Mouse (Mus musculus) spleen, embryonic (tissue): ENCODE results near the gene Rtn4rl1.

Experiments used
- CTCF ChIA-PET: fragments of 350-600 bp; sonication (Branson Sonifier 250); formaldehyde crosslinking; loops from one replicate; lab custom pipeline; 2022; lab: Charles Lee

The Rtn4rl1 gene

GRCm38 (mm10) chr11:75245372-75246330 is 52.1 kb downstream of the Rtn4rl1 start:
- CTCF ChIA-PET, result no interaction called here

GRCm38 (mm10) chr11:75246589-75246988 is 53.0 kb downstream of the Rtn4rl1 start:
- CTCF ChIA-PET, result interaction anchor here (0.6 kb wide), 1 partner anchor 251 kb away, joined by 4 read pairs; no protein-coding TSS in a partner anchor

GRCm38 (mm10) chr11:75247137-75247730 is 53.7 kb downstream of the Rtn4rl1 start:
- CTCF ChIA-PET, result no interaction called here

GRCm38 (mm10) chr11:75249588-75249987 is 56.0 kb downstream of the Rtn4rl1 start:
- CTCF ChIA-PET, result no interaction called here

GRCm38 (mm10) chr11:75251006-75251512 is 57.5 kb downstream of the Rtn4rl1 start:
- CTCF ChIA-PET, result no interaction called here

- CTCF ChIA-PET, result no interaction called here
These were observed 58.0 kb downstream of the Rtn4rl1 start for GRCm38 (mm10) chr11:75251557-75252070.

GRCm38 (mm10) chr11:75254252-75254912 is 60.8 kb downstream of the Rtn4rl1 start:
- CTCF ChIA-PET, result no interaction called here

- CTCF ChIA-PET, result no interaction called here
These were observed 61.7 kb downstream of the Rtn4rl1 start for GRCm38 (mm10) chr11:75255330-75255729.

GRCm38 (mm10) chr11:75257056-75257648 is 63.6 kb downstream of the Rtn4rl1 start:
- CTCF ChIA-PET, result interaction anchor here (0.6 to 1.1 kb wide), 2 partner anchors 12 to 30 kb away, joined by 3 read pairs; no protein-coding TSS in a partner anchor

- CTCF ChIA-PET, result no interaction called here
These were observed 65.8 kb downstream of the Rtn4rl1 start for GRCm38 (mm10) chr11:75259416-75259815.

- CTCF ChIA-PET, result no interaction called here
These were observed 66.5 kb downstream of the Rtn4rl1 start for GRCm38 (mm10) chr11:75259996-75260561.

- CTCF ChIA-PET, result no interaction called here
These were observed 67.4 kb downstream of the Rtn4rl1 start for GRCm38 (mm10) chr11:75261016-75261415.

- CTCF ChIA-PET, result no interaction called here
These were observed 68.1 kb downstream of the Rtn4rl1 start for GRCm38 (mm10) chr11:75261730-75262129.

GRCm38 (mm10) chr11:75262181-75262580 is 68.6 kb downstream of the Rtn4rl1 start:
- CTCF ChIA-PET, result no interaction called here

GRCm38 (mm10) chr11:75262791-75263190 is 69.2 kb downstream of the Rtn4rl1 start:
- CTCF ChIA-PET, result interaction anchor here (0.6 kb wide), 1 partner anchor 86 kb away, joined by 3 read pairs; no protein-coding TSS in a partner anchor

GRCm38 (mm10) chr11:75263274-75263963 is 69.8 kb downstream of the Rtn4rl1 start:
- CTCF ChIA-PET, result interaction anchor here (0.6 kb wide), 2 partner anchors 85 to 1454 kb away, joined by 3 to 5 read pairs; no protein-coding TSS in a partner anchor

GRCm38 (mm10) chr11:75263964-75264312 is 70.4 kb downstream of the Rtn4rl1 start:
- CTCF ChIA-PET, result interaction anchor here (0.6 kb wide), 1 partner anchor 1454 kb away, joined by 5 read pairs; no protein-coding TSS in a partner anchor

- CTCF ChIA-PET, result no interaction called here
These were observed 71.0 kb downstream of the Rtn4rl1 start for GRCm38 (mm10) chr11:75264550-75264949.

- CTCF ChIA-PET, result no interaction called here
These were observed 72.0 kb downstream of the Rtn4rl1 start for GRCm38 (mm10) chr11:75265545-75265944.

GRCm38 (mm10) chr11:75267826-75268281 is 74.3 kb downstream of the Rtn4rl1 start:
- CTCF ChIA-PET, result interaction anchor here (0.6 to 0.8 kb wide), 2 partner anchors 154 to 232 kb away, joined by 3 to 5 read pairs; partner anchors contain the start of gene Serpinf1
